Mouse (Mus musculus) retina, embryonic 14.5 days (tissue): ENCODE results near the gene A730015C16Rik.

Source experiments
- DNase-seq: peaks from one replicate; pipeline ENCODE4 v3.0.0-alpha.2; 2015; ENCODE audit warnings: low spot score

A730015C16Rik gene

GRCm38 (mm10) chr4:108830698-108831097 is 17.7 kb downstream of the A730015C16Rik start:
- DNase-seq: no peak

GRCm38 (mm10) chr4:108826643-108827042 is 21.8 kb downstream of the A730015C16Rik start:
- DNase-seq: no peak

- no peak for DNase-seq
These were observed 22.3 kb downstream of the A730015C16Rik start for GRCm38 (mm10) chr4:108826096-108826495.

GRCm38 (mm10) chr4:108825677-108826076 is 22.7 kb downstream of the A730015C16Rik start:
- no peak for DNase-seq

GRCm38 (mm10) chr4:108811550-108811949 is 36.9 kb downstream of the A730015C16Rik start:
- DNase-seq: no peak

- DNase-seq: no peak
These were observed 37.3 kb downstream of the A730015C16Rik start for GRCm38 (mm10) chr4:108811142-108811541.

- DNase-seq: no peak
These were observed 44.9 kb downstream of the A730015C16Rik start for GRCm38 (mm10) chr4:108803535-108803934.

- peak; percentile 85 for DNase-seq
These were observed 50.2 kb downstream of the A730015C16Rik start for GRCm38 (mm10) chr4:108798083-108798830.
